Mouse (Mus musculus) spleen, adult 2 months (tissue): Measurements from ENCODE around the gene Gna14. TPM values are rescaled to one million over a fixed set of nuclear protein-coding genes. Genes with fewer than 3 reads are reported as not detected.

Experiments
- DNase-seq, 2 experiments: peaks; one replicate each; pipeline versions ENCODE4 v3.0.0 to v3.0.0-alpha.2; 2012 to 2021; ENCODE audit warnings: low spot score in 2 of 2, low read depth in 1 of 2
- H3K27ac ChIP-seq: fragments of 200-500 bp; 2 replicates; pipeline ENCODE4 v1.5.1; 2012; ENCODE audit warnings: low read length, inconsistent platforms; ENCODE audit not compliant: insufficient read depth
- H3K27me3 ChIP-seq: fragments of 200-500 bp; 2 replicates; pipeline ENCODE4 v1.6.1; 2012; ENCODE audit warnings: mild to moderate bottlenecking, moderate library complexity, low read length, inconsistent platforms; ENCODE audit not compliant: control insufficient read depth, insufficient read depth
- H3K36me3 ChIP-seq: fragments of 200-500 bp; 2 replicates; pipeline ENCODE4 v1.6.1; 2012; ENCODE audit warnings: mild to moderate bottlenecking, low read length, inconsistent platforms; ENCODE audit not compliant: control insufficient read depth, insufficient read depth
- H3K4me1 ChIP-seq: fragments of 200-500 bp; 2 replicates; pipeline ENCODE4 v1.6.1; 2011; ENCODE audit warnings: inconsistent platforms; ENCODE audit not compliant: control insufficient read depth, insufficient read depth, insufficient read length
- H3K4me3 ChIP-seq: fragments of 200-500 bp; 2 replicates; pipeline ENCODE4 v1.5.1; 2011; ENCODE audit warnings: mild to moderate bottlenecking, inconsistent platforms; ENCODE audit not compliant: insufficient read depth, insufficient read length; ENCODE audit errors: extremely low read depth
- CTCF ChIP-seq: fragments of 200-500 bp; IDR thresholded peaks from 2 replicates; pipeline ENCODE4 v1.5.1; 2011; ENCODE audit warnings: mild to moderate bottlenecking, inconsistent platforms; ENCODE audit not compliant: insufficient read depth, insufficient read length, insufficient replicate concordance; ENCODE audit errors: extremely low read depth
- POLR2A ChIP-seq: fragments of 200-500 bp; IDR thresholded peaks from 2 replicates; pipeline ENCODE4 v1.6.1; 2011; ENCODE audit warnings: low read depth, low read length, inconsistent platforms
- WGBS: fragments of 180-500 bp; shearing (Covaris S2); methylation state at CpG from one replicate; pipeline ENCODE4 v1.1.7; 2018; 5-methylcytosine and 5-hydroxymethylcytosine counted together
- polyA plus RNA-seq: library from polyadenylated mRNA; depleted of rRNA; stranded (reverse); fragments of >200 nt; gene quantifications from 2 replicates; pipeline ENCODE4 v1.2.3, GENCODE M21; 2012

Gene Gna14
- polyA plus RNA-seq, 1 experiment = 0.74 TPM

DNA sequence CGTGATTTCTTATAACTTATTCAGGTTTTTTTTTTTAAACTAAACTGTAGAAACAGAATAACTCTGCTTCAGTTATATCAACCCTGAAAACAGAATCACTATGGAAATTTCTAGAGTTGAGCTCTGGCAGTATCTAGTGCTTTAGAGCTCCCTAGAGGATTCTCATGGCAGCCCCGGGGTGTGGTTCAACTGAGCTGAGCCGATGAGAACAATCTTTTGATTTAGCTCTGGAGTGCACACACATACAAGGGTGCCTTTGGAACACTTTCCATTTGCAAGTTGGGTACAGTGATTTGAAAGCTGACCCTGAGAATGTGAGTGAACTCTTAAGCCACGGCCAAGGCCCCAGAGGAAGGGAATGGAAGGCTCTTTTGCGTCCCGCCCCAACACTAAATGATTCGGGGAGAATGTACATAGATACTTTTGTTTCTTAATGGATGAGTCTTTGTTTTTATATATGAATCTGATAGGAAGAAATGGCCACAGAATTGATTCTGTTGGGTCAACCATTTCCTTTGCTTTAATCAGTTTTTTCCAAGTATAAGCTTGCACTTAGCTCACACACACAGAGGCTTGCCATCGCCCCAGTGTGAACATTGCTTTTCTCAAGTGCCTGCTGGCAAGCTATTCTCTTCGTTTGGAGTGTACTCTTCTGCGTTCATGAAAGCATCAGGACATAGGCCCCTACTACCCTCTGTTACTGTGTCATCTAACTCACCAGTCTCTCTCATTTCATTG lies 75.0 kb downstream of the Gna14 start:
- no peak overlapping the region for H3K4me3 ChIP-seq
- H3K4me1 ChIP-seq = no peaks in the 10 kb centered on the region
- WGBS = 80% methylated on average over 10 of the region's 10 CpGs
- no peak overlapping the region for H3K27ac ChIP-seq
- H3K36me3 ChIP-seq = no peaks in the 10 kb centered on the region
- TF ChIP-seq POLR2A (no peak), CTCF (no peak)
- no peak for DNase-seq
- no peaks in the 10 kb centered on the region for H3K27me3 ChIP-seq

DNA sequence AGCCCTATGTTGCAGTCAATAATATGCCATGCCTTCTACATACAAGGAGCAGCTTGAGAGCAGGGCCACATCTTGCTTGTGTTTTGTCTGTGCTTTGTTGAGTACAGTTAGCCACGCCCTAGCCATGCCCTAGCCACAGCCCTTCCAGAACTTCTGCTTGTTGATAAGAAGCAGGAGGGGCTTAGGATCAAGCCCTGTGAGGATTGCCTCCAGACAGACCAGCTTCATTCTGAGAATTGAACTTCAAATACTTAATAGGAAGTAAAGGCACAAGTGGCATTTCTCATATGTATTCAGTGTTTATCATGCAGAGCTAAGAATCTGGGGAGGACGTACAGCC lies 75.5 kb downstream of the Gna14 start:
- WGBS = 61% methylated on average over 2 of the region's 2 CpGs
- Histone ChIP-seq H3K4me1 (no peaks in the 10 kb centered on the region), H3K4me3 (no peak overlapping the region), H3K27ac (no peak overlapping the region), H3K27me3 (no peaks in the 10 kb centered on the region), H3K36me3 (no peaks in the 10 kb centered on the region)
- no peak for DNase-seq
- TF ChIP-seq POLR2A (no peak), CTCF (no peak)

GRCm38 (mm10) chr19:16514201-16514600 lies 78.6 kb downstream of the Gna14 start:
- TF ChIP-seq CTCF (no peak), POLR2A (no peak)
- Histone ChIP-seq H3K4me3 (no peak overlapping the region), H3K4me1 (no peaks in the 10 kb centered on the region), H3K27ac (no peak overlapping the region), H3K27me3 (no peaks in the 10 kb centered on the region), H3K36me3 (no peaks in the 10 kb centered on the region)
- DNase-seq = no peak
- WGBS = 69% methylated on average over 4 of the region's 4 CpGs

DNA sequence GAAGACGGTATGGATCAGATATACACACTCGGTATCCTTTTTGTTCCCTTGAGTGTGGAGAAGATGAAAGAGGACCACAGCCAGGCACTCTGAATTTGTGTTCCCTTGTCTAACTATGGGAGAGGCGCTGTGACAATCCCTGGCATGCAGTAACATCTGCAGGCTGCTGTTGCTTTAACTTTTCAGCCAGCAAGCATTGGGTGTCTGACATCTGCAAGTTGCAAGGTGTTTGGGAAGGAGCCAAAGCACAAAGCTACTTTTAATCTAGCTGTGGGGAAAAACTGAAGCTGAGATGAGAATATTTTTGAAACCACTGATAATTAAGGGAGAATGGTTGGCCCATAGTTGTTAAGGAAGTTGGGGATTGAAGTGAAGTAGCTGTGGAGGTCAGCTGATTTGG lies 83.0 kb downstream of the Gna14 start:
- H3K27me3 ChIP-seq = no peaks in the 10 kb centered on the region
- H3K27ac ChIP-seq = no peak overlapping the region
- 89% methylated on average over 3 of the region's 3 CpGs for WGBS
- TF ChIP-seq CTCF (no peak), POLR2A (no peak)
- no peak overlapping the region for H3K4me3 ChIP-seq
- no peak for DNase-seq
- no peaks in the 10 kb centered on the region for H3K4me1 ChIP-seq
- no peaks in the 10 kb centered on the region for H3K36me3 ChIP-seq

DNA sequence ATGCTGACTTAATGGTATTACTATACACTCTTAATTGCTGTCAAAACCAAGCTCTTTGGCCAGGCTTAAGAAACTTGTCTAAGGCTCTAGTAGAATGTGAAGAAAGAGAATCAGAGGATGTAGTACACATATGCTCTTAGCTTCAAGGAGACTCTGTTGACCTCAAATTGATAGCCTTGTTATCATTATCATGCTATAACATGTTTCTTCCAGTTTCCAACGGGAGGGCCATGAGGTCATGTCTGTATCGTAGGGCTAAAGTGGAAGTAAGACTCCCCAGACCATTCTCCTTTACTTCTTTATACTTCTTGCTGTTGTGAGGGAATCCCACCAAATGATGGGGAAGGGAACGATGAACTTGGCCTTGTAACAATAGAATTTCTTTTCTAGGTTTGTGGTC lies 85.0 kb downstream of the Gna14 start:
- 78% methylated on average over 3 of the region's 3 CpGs for WGBS
- TF ChIP-seq POLR2A (no peak), CTCF (no peak)

DNA sequence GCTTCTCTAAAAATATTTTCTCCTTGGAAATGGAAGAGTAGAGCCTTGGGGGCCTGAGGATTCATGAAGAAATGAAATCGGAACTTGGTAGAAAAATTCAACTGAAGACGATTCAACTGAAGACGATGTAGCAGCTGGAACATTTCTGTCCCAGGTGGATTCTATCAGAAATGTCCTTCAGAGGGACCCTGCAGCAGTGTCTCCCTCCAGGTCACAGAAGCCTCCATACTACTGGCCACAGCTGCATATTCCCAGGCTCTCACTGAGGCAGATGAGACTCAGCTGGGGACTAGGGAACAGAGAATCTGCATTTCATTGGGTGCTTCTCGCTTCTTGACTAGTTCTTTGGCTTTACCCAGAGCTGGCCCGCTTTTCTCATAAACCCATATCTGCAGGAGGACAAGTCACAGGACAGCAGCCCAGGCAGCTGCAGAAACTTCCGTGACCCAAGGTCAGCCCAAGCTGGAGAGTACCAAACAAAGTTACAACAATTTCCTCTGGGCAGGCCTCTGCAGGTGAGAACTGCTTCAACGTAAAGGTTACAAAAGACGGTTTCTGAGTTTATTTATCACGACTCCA lies 90.8 kb downstream of the Gna14 start:
- 94% methylated on average over 9 of the region's 9 CpGs for WGBS
- TF ChIP-seq POLR2A (no peak), CTCF (no peak)
- Histone ChIP-seq H3K4me1 (no peaks in the 10 kb centered on the region), H3K36me3 (no peaks in the 10 kb centered on the region), H3K4me3 (no peak overlapping the region), H3K27me3 (no peaks in the 10 kb centered on the region), H3K27ac (no peak overlapping the region)
- DNase-seq = no peak

More for the DNA sequence above, 85.0 kb downstream of the Gna14 start:
- H3K27ac ChIP-seq = no peak overlapping the region
- H3K4me3 ChIP-seq = no peak overlapping the region
- no peaks in the 10 kb centered on the region for H3K36me3 ChIP-seq
- no peak for DNase-seq
- no peaks in the 10 kb centered on the region for H3K4me1 ChIP-seq
- no peaks in the 10 kb centered on the region for H3K27me3 ChIP-seq

GRCm38 (mm10) chr19:16527031-16527430 lies 91.5 kb downstream of the Gna14 start:
- no peak for TF ChIP-seq CTCF
- TF ChIP-seq POLR2A = no peak
- no peaks in the 10 kb centered on the region for H3K4me1 ChIP-seq
- H3K27me3 ChIP-seq = no peaks in the 10 kb centered on the region
- no peak overlapping the region for H3K4me3 ChIP-seq
- WGBS = 85% methylated on average over 5 of the region's 5 CpGs
- DNase-seq = no peak
- H3K36me3 ChIP-seq = no peaks in the 10 kb centered on the region
- H3K27ac ChIP-seq = no peak overlapping the region
